Mouse (Mus musculus): ENCODE results near the gene Dexi.

- TF ChIP-seq POLR2A (IDR thresholded peaks at IDR 0.05; ENCODE audit: borderline replicate concordance, low read depth, low read length) (no peak), CTCF (IDR thresholded peaks at IDR 0.05; ENCODE audit: low read depth, low read length) (no peak)
These were observed 588 bp downstream of the Dexi start for GRCm38 (mm10) chr16:10542266-10542665.

Data from bone marrow macrophage, adult 2 months (primary cell).